Mouse (Mus musculus): ENCODE data around the gene Adam17. TPM values are rescaled to one million over a fixed set of nuclear protein-coding genes. Genes with fewer than 3 reads are reported as not detected.

Gene Adam17
- total RNA-seq, 2 experiments from 2014 or later: 18.1 to 20.6 TPM

DNA sequence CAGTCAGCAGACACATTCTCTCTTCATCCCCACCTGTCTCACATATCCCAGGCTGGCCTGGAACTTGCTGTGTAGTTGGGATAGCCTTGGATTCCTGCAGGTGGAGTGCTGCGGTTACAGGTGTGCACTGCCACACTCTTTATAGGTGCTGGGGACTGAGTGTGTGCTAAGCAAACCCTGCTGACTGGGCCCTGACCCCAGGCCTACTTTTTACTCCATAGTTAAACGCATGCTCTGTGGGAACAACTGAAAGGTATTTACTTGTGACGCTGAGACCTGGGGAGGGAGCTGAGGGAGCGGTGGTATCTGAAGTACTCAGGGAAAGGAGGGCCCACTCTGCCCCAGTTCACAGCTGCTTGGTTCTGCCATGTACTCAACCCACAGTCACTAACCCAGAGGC lies 51.1 kb downstream of the Adam17 start:
- no peak for TF ChIP-seq CTCF (IDR thresholded peaks at IDR 0.05)
- no peak for DNase-seq (ENCODE audit: extremely low spot score in 1 of 2, low spot score in 2 of 2)
- intact Hi-C loops (cut with DNase I): no loop called here
- H3K4me3 ChIP-seq: no peak overlapping the region
- H3K27ac ChIP-seq: no peak overlapping the region

DNA sequence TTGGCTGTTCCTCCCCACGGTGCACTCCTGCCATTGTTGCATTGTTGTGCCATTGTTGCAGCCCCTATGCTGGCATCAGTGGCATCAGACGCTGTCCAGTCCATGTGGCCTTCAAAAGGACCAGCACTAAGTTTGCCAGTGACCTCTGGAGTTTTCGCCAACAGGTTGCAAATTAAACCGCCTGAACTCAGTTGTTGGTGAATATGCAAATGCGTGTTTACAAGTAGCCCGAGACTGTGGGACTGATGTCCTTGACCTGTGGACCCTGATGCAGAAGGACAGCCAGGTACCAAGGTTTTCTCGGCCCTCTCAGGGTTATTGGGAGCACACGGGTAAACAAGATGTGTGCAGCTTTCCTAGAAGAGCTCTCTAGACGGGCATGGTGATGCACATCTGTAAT lies 52.3 kb downstream of the Adam17 start:
- H3K4me3 ChIP-seq: no peak overlapping the region
- DNase-seq (ENCODE audit: extremely low spot score in 1 of 2, low spot score in 2 of 2): no peak
- no peak overlapping the region for H3K27ac ChIP-seq
- intact Hi-C loops (cut with DNase I): no loop called here
- TF ChIP-seq CTCF (IDR thresholded peaks at IDR 0.05): no peak

- Histone ChIP-seq H3K27ac (no peak overlapping the region), H3K4me3 (no peak overlapping the region)
- no peak for TF ChIP-seq CTCF (IDR thresholded peaks at IDR 0.05)
- intact Hi-C loops (cut with DNase I): no loop called here
- no peak for DNase-seq (ENCODE audit: extremely low spot score in 1 of 2, low spot score in 2 of 2)
Observed at GRCm38 (mm10) chr12:21320317-21320716, 53.1 kb downstream of the Adam17 start.

- intact Hi-C loops (cut with DNase I): loop anchor here (5.0 to 10.0 kb wide), 2 partner anchors 54 to 394 kb away; partner anchors contain the start of gene Adam17
- Histone ChIP-seq H3K4me3 (no peak overlapping the region), H3K27ac (no peak overlapping the region)
- TF ChIP-seq CTCF (IDR thresholded peaks at IDR 0.05): peak; percentile 86
- DNase-seq (ENCODE audit: extremely low spot score in 1 of 2, low spot score in 2 of 2): peak; percentile 54 to 62
Observed at GRCm38 (mm10) chr12:21318143-21318895, 55.1 kb downstream of the Adam17 start.

DNA sequence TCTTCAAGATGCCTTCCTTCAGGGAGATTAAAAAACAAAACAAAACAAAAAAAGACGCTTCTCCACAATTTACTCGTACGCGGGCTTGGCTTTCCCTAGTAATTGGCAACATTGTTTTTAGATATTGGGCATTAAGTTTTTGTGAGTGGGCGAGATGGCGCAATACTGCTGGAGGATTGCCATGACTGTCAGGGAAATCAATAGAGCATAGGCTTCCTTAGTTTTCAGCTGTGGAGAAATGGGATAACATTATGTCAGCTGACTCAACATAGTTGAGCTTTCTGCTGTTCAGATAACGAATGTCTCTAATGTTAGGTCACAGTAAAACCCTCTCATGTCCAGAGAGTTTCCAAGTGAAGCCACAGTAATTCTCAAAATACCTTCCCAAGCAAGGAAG lies 56.6 kb downstream of the Adam17 start:
- Histone ChIP-seq H3K4me3 (peak overlapping the region; percentile 70), H3K27ac (no peak overlapping the region)
- intact Hi-C loops (cut with DNase I): loop anchor here (1.0 to 10.0 kb wide), 3 partner anchors 31 to 392 kb away; partner anchors contain the start of genes Adam17 and Itgb1bp1
- no peak for DNase-seq (ENCODE audit: extremely low spot score in 1 of 2, low spot score in 2 of 2)
- no peak for TF ChIP-seq CTCF (IDR thresholded peaks at IDR 0.05)

- peak; percentile 80 for DNase-seq (ENCODE audit: extremely low spot score in 1 of 2, low spot score in 2 of 2)
- Histone ChIP-seq H3K4me3 (peak within 1 kb of the TSS; percentile 70), H3K27ac (peak within 1 kb of the TSS; percentile 82)
- TF ChIP-seq CTCF (IDR thresholded peaks at IDR 0.05): no peak
- intact Hi-C loops (cut with DNase I): loop anchor here (1.0 to 10.0 kb wide), 3 partner anchors 30 to 391 kb away; partner anchors contain the start of genes Adam17 and Itgb1bp1
Observed at GRCm38 (mm10) chr12:21315923-21316868, 57.2 kb downstream of the Adam17 start, which contains the start of gene Iah1. Iah1 (plus strand) TSS chr12:21316389.

DNA sequence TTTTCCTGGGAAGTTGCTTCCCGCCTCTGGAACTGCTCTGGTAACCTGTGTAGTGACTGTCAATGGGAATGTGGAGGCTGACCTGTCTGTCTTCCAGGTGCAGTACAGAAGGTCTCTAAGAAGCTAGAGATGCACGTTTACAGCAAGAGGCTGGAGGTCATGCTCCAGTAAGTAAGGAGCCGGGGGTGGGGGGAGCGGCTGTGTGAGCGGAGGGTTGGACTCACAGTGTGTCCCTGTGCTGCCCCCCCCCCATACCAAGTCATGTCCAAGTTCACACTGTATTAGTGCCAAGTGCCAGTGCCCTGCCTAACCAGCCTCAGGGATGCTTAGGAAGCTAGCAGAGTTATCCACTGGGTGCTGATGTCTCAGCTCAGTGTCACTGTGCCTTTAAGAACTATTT lies 61.2 kb downstream of the Adam17 start:
- Histone ChIP-seq H3K27ac (no peak overlapping the region), H3K4me3 (no peak overlapping the region)
- intact Hi-C loops (cut with DNase I): loop anchor here (10.0 kb wide), 1 partner anchor 387 kb away; no protein-coding TSS in a partner anchor
- no peak for DNase-seq (ENCODE audit: extremely low spot score in 1 of 2, low spot score in 2 of 2)
- no peak for TF ChIP-seq CTCF (IDR thresholded peaks at IDR 0.05)

GRCm38 (mm10) chr12:21306721-21307120 lies 66.7 kb downstream of the Adam17 start:
- H3K27ac ChIP-seq: no peak overlapping the region
- intact Hi-C loops (cut with DNase I): no loop called here
- TF ChIP-seq CTCF (IDR thresholded peaks at IDR 0.05): no peak
- DNase-seq (ENCODE audit: extremely low spot score in 1 of 2, low spot score in 2 of 2): no peak
- no peak overlapping the region for H3K4me3 ChIP-seq

DNA sequence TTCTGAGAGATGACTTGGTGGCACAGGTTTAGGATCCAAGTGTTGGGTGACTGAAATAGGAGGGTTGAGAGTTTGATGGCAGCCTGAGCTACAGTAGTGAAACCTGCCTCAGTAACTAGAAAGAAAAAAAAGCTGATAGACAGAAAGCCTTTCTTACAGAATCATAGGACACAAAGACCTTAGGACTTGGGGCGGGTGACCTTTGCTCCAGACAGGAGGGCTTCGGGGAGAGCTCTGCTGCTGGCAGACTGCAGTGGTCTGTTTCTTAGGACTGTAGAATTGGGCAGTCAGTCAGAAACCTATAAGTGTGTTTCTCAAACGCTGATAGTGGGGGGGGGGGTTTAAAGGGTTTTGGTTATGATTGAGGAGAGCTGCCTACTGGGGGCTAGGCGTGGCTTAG lies 67.7 kb downstream of the Adam17 start:
- TF ChIP-seq CTCF (IDR thresholded peaks at IDR 0.05): no peak
- no peak overlapping the region for H3K4me3 ChIP-seq
- intact Hi-C loops (cut with DNase I): no loop called here
- DNase-seq (ENCODE audit: extremely low spot score in 1 of 2, low spot score in 2 of 2): no peak
- no peak overlapping the region for H3K27ac ChIP-seq

DNA sequence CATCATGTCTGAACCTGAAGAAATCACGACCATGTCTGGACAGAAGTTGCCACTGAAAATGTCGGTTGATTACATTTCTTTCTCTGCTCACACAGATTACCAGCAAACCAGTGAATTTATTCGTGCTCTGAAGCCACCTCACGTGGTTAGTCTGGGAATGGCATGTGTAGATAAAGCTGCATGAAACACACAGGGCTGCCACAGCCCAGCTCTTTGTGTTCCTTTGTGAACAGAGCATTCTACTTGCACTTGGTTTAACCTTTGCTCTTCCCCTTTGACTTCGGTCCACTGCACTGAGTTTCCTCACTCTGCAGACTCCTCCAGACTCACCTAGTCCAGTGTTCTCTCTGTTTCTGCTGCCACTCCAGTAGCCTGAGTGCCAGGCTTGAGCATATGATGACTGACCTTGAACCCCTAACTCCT lies 71.1 kb downstream of the Adam17 start:
- no peak overlapping the region for H3K27ac ChIP-seq
- H3K4me3 ChIP-seq: no peak overlapping the region
- intact Hi-C loops (cut with DNase I): no loop called here
- no peak for DNase-seq (ENCODE audit: extremely low spot score in 1 of 2, low spot score in 2 of 2)
- TF ChIP-seq CTCF (IDR thresholded peaks at IDR 0.05): no peak

GRCm38 (mm10) chr12:21301932-21302331 lies 71.5 kb downstream of the Adam17 start:
- Histone ChIP-seq H3K4me3 (no peak overlapping the region), H3K27ac (no peak overlapping the region)
- TF ChIP-seq CTCF (IDR thresholded peaks at IDR 0.05): no peak
- intact Hi-C loops (cut with DNase I): no loop called here
- no peak for DNase-seq (ENCODE audit: extremely low spot score in 1 of 2, low spot score in 2 of 2)

DNA sequence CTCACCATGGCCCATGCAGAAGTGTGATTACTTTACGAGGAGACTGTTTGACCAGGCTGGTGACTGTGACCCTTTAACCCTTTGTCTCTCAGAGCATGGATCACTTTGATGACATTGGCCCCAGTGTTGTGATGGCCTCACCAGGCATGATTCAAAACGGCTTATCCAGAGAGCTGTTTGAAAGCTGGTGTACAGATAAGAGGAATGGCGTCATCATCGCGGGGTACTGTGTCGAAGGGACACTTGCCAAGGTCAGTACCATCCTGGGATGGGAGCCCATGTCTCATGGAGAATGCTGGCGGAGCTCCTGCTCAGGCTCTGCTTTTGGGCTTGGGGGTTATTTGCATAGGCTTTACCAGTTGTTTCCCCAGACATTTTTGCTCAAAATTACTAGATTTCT lies 72.1 kb downstream of the Adam17 start:
- Histone ChIP-seq H3K27ac (no peak overlapping the region), H3K4me3 (no peak overlapping the region)
- intact Hi-C loops (cut with DNase I): no loop called here
- no peak for DNase-seq (ENCODE audit: extremely low spot score in 1 of 2, low spot score in 2 of 2)
- TF ChIP-seq CTCF (IDR thresholded peaks at IDR 0.05): no peak
